Mouse (Mus musculus): ENCODE data around the gene Rdh12. TPM values are rescaled to one million over a fixed set of nuclear protein-coding genes. Genes with fewer than 3 reads are reported as not detected.
A peak's percentile ranks its signal among the peaks of the same experiment; 100 is the strongest.
"Not testable (repeated sequence)": the region's sequence is repeated elsewhere in the genome, so short reads cannot be mapped to it uniquely, and the experiment has no call there.

Gene Rdh12
- polyA plus RNA-seq, 1 experiment from 2014 or later, result 1.4 TPM

DNA sequence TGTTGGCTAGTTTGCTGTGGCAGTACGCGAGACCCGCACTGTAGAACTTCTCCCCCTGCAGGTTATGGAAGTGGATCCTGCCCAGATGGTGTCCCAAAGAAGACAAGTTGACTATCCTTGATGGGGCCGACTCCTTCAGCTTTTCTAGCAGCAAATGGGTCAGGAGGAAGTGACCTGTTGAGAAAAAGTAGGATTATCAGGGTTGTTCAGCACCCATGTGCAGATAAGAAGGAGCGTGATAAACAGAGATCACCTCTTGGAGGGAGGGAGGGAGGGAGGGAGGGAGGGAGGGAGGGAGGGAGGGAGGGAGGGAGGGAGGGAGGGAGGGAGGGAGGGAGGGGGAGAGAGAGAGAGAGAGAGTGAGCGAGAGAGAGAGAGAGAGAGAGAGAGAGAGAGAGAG, 23.6 kb upstream of the Rdh12 start:
- not testable (repeated sequence) for H3K4me3 ChIP-seq (replicated peaks; ENCODE audit: low read length); H3K27ac ChIP-seq (ENCODE audit: low read length); H3K9ac ChIP-seq (replicated peaks; ENCODE audit: low read depth, low read length); H3K4me2 ChIP-seq (ENCODE audit: low read length); H3K9me3 ChIP-seq (ENCODE audit: control insufficient read depth, low read length); H3K4me1 ChIP-seq (replicated peaks; ENCODE audit: control insufficient read depth, insufficient read depth, low read length); ATAC-seq; H3K27me3 ChIP-seq (replicated peaks; ENCODE audit: control insufficient read depth, insufficient read depth, low read length)
- WGBS, result 86% methylated on average over 4 of the region's 6 CpGs
- peaks cover 40% of the 10 kb centered on the region for H3K36me3 ChIP-seq (ENCODE audit: control insufficient read depth, insufficient read depth)

- Histone ChIP-seq H3K27ac (ENCODE audit: low read length) (peak overlapping the region; percentile 79), H3K27me3 (replicated peaks; ENCODE audit: control insufficient read depth, insufficient read depth, low read length) (no peaks in the 10 kb centered on the region), H3K4me2 (ENCODE audit: low read length) (peak overlapping the region; percentile 75), H3K9me3 (ENCODE audit: control insufficient read depth, low read length) (no peaks in the 10 kb centered on the region), H3K36me3 (ENCODE audit: control insufficient read depth, insufficient read depth) (peaks cover 12% of the 10 kb centered on the region; the same call in 1 of the 2 replicates), H3K4me1 (replicated peaks; ENCODE audit: control insufficient read depth, insufficient read depth, low read length) (peaks cover 13% of the 10 kb centered on the region), H3K4me3 (replicated peaks; ENCODE audit: low read length) (peak overlapping the region; percentile 74), H3K9ac (replicated peaks; ENCODE audit: low read depth, low read length) (peak overlapping the region; percentile 73)
- under 1% methylated on average over 18 of the region's 18 CpGs for WGBS
- peak; percentile 94 for ATAC-seq
Observed at GRCm38 (mm10) chr12:79190931-79191673, 17.6 kb upstream of the Rdh12 start.

- Histone ChIP-seq H3K4me1 (replicated peaks; ENCODE audit: control insufficient read depth, insufficient read depth, low read length) (peaks cover 13% of the 10 kb centered on the region), H3K27me3 (replicated peaks; ENCODE audit: control insufficient read depth, insufficient read depth, low read length) (no peaks in the 10 kb centered on the region), H3K36me3 (ENCODE audit: control insufficient read depth, insufficient read depth) (peaks cover 8% of the 10 kb centered on the region; the same call in 1 of the 2 replicates), H3K9me3 (ENCODE audit: control insufficient read depth, low read length) (no peaks in the 10 kb centered on the region), H3K4me3 (replicated peaks; ENCODE audit: low read length) (peak overlapping the region; percentile 74), H3K27ac (ENCODE audit: low read length) (peak overlapping the region; percentile 79), H3K4me2 (ENCODE audit: low read length) (peak overlapping the region; percentile 75), H3K9ac (replicated peaks; ENCODE audit: low read depth, low read length) (peak overlapping the region; percentile 73)
- 6% methylated on average over 14 of the region's 14 CpGs for whole genome bisulfite sequencing
- ATAC-seq, result peak; percentile 93
Observed at GRCm38 (mm10) chr12:79191701-79192100, 17.0 kb upstream of the Rdh12 start.

GRCm38 (mm10) chr12:79192193-79192592, 16.5 kb upstream of the Rdh12 start, which contains the start of gene Rdh11:
Rdh11 (minus strand) TSS chr12:79192293.
- 63% methylated on average over 6 of the region's 6 CpGs for WGBS

DNA sequence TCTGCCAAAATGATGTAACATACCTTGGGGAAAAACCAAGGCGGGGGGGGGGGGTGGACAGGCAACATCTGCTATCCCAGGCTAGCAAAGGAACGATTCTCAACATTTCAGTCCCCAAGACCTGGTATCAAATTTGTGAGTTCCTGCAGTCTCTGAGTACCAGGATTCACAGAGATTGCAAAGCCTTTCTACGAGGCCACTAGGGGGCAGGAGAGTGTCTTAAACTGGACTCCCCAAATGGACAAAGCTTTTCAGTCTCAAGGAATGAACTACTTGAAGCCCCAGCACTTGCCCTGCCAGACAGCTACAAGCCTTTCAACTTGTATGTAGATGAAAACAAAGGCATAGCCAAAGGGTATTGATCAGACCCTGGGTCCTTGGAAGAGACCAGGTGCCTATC, 15.3 kb upstream of the Rdh12 start:
- H3K4me3 ChIP-seq (replicated peaks; ENCODE audit: low read length), result no peak overlapping the region
- H3K27ac ChIP-seq (ENCODE audit: low read length), result no peak overlapping the region
- WGBS, result 3% methylated on average over 3 of the region's 3 CpGs
- no peaks in the 10 kb centered on the region for H3K27me3 ChIP-seq (replicated peaks; ENCODE audit: control insufficient read depth, insufficient read depth, low read length)
- no peak overlapping the region for H3K4me2 ChIP-seq (ENCODE audit: low read length)
- ATAC-seq, result no peak
- H3K9ac ChIP-seq (replicated peaks; ENCODE audit: low read depth, low read length), result no peak overlapping the region
- H3K36me3 ChIP-seq (ENCODE audit: control insufficient read depth, insufficient read depth), result no peaks in the 10 kb centered on the region
- H3K9me3 ChIP-seq (ENCODE audit: control insufficient read depth, low read length), result no peaks in the 10 kb centered on the region
- H3K4me1 ChIP-seq (replicated peaks; ENCODE audit: control insufficient read depth, insufficient read depth, low read length), result peaks cover 13% of the 10 kb centered on the region

More at GRCm38 (mm10) chr12:79192193-79192592, 16.5 kb upstream of the Rdh12 start, which contains the start of gene Rdh11:
- Histone ChIP-seq H3K27me3 (replicated peaks; ENCODE audit: control insufficient read depth, insufficient read depth, low read length) (no peaks in the 10 kb centered on the region), H3K9me3 (ENCODE audit: control insufficient read depth, low read length) (no peaks in the 10 kb centered on the region), H3K4me2 (ENCODE audit: low read length) (peak within 1 kb of the TSS; percentile 75), H3K36me3 (ENCODE audit: control insufficient read depth, insufficient read depth) (peaks cover 5% of the 10 kb centered on the region; the same call in 1 of the 2 replicates), H3K9ac (replicated peaks; ENCODE audit: low read depth, low read length) (peak within 1 kb of the TSS; percentile 73), H3K27ac (ENCODE audit: low read length) (peak within 1 kb of the TSS; percentile 79), H3K4me3 (replicated peaks; ENCODE audit: low read length) (peak within 1 kb of the TSS; percentile 74), H3K4me1 (replicated peaks; ENCODE audit: control insufficient read depth, insufficient read depth, low read length) (peaks cover 13% of the 10 kb centered on the region)
- no peak for ATAC-seq

- Histone ChIP-seq H3K4me3 (replicated peaks; ENCODE audit: low read length) (no peak overlapping the region), H3K36me3 (ENCODE audit: control insufficient read depth, insufficient read depth) (no peaks in the 10 kb centered on the region), H3K4me1 (replicated peaks; ENCODE audit: control insufficient read depth, insufficient read depth, low read length) (no peaks in the 10 kb centered on the region), H3K27ac (ENCODE audit: low read length) (no peak overlapping the region), H3K27me3 (replicated peaks; ENCODE audit: control insufficient read depth, insufficient read depth, low read length) (no peaks in the 10 kb centered on the region), H3K9me3 (ENCODE audit: control insufficient read depth, low read length) (no peaks in the 10 kb centered on the region), H3K9ac (replicated peaks; ENCODE audit: low read depth, low read length) (no peak overlapping the region), H3K4me2 (ENCODE audit: low read length) (no peak overlapping the region)
- ATAC-seq, result no peak
- 85% methylated on average over 5 of the region's 5 CpGs for WGBS
Observed at GRCm38 (mm10) chr12:79197105-79197504, 11.6 kb upstream of the Rdh12 start.

DNA sequence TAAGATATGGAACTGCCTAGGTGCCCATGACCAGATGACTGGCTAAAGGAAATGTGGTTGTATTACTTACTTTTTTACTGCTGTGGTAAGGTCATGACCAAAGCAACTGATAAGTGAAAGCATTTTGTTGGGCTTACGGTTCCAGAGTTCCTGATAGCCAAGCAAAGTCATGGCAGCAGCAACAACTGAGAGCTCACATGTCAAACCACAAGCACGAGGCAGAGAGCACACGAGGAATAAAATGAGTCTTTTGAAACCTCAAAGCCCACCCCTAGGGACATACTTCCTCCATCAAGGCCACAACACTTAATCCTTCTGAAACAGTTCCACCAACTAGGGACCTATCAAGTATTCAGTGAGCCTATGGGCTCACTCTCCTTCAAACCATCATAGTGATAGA, 6.8 kb upstream of the Rdh12 start:
- Histone ChIP-seq H3K4me1 (replicated peaks; ENCODE audit: control insufficient read depth, insufficient read depth, low read length) (no peaks in the 10 kb centered on the region), H3K4me3 (replicated peaks; ENCODE audit: low read length) (no peak overlapping the region), H3K9ac (replicated peaks; ENCODE audit: low read depth, low read length) (no peak overlapping the region), H3K36me3 (ENCODE audit: control insufficient read depth, insufficient read depth) (no peaks in the 10 kb centered on the region), H3K27ac (ENCODE audit: low read length) (no peak overlapping the region), H3K9me3 (ENCODE audit: control insufficient read depth, low read length) (no peaks in the 10 kb centered on the region), H3K4me2 (ENCODE audit: low read length) (no peak overlapping the region), H3K27me3 (replicated peaks; ENCODE audit: control insufficient read depth, insufficient read depth, low read length) (no peaks in the 10 kb centered on the region)
- WGBS, result 73% methylated on average over 3 of the region's 3 CpGs
- ATAC-seq, result no peak

DNA sequence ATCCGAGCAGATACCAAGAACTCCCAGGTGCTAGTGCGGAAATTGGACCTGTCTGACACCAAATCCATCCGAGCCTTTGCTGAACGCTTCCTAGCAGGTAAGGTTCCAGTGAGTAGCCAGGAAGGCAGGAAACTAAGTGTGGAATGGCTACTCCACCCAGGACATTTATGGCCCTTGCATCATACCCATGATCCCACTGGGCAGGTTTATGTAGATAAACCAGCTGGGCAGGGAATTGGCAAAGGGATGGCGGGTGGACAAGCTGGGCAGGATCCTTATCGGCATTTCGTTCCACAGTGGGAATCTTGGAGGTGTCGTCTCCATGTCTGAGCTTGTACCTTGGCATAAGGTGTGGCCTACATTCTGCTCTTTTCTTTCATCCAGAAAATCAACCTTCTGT, 2.7 kb downstream of the Rdh12 start:
- H3K9me3 ChIP-seq (ENCODE audit: control insufficient read depth, low read length), result no peaks in the 10 kb centered on the region
- no peak for ATAC-seq

DNA sequence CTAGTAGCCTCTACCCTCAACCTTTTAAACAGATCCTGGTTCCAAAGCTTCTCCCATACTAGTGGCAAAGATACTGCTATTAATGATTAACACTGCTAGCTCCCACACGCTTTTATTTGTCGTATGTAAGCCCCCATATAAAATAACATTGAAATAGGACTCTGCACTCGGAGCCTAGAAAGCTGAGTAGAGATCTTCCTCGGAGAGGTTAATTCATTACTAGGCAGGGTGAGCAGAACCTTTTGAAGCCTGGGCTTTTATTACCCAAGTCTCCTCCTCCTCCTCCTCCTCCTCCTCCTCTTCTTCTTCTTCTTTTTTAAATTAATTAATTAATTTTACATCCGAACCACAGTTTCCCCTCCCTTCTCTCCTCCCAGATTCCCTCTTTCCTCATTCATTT, 8.8 kb downstream of the Rdh12 start:
- Histone ChIP-seq H3K4me1 (replicated peaks; ENCODE audit: control insufficient read depth, insufficient read depth, low read length) (no peaks in the 10 kb centered on the region), H3K4me2 (ENCODE audit: low read length) (no peak overlapping the region), H3K9ac (replicated peaks; ENCODE audit: low read depth, low read length) (no peak overlapping the region), H3K9me3 (ENCODE audit: control insufficient read depth, low read length) (no peaks in the 10 kb centered on the region), H3K4me3 (replicated peaks; ENCODE audit: low read length) (no peak overlapping the region), H3K36me3 (ENCODE audit: control insufficient read depth, insufficient read depth) (no peaks in the 10 kb centered on the region), H3K27me3 (replicated peaks; ENCODE audit: control insufficient read depth, insufficient read depth, low read length) (no peaks in the 10 kb centered on the region), H3K27ac (ENCODE audit: low read length) (no peak overlapping the region)
- 75% methylated on average over 5 of the region's 5 CpGs for WGBS
- no peak for ATAC-seq

More for the DNA sequence above, 2.7 kb downstream of the Rdh12 start:
- no peaks in the 10 kb centered on the region for H3K4me1 ChIP-seq (replicated peaks; ENCODE audit: control insufficient read depth, insufficient read depth, low read length)
- WGBS, result 89% methylated on average over 8 of the region's 8 CpGs
- H3K27me3 ChIP-seq (replicated peaks; ENCODE audit: control insufficient read depth, insufficient read depth, low read length), result no peaks in the 10 kb centered on the region
- H3K36me3 ChIP-seq (ENCODE audit: control insufficient read depth, insufficient read depth), result no peaks in the 10 kb centered on the region
- no peak overlapping the region for H3K9ac ChIP-seq (replicated peaks; ENCODE audit: low read depth, low read length)
- H3K27ac ChIP-seq (ENCODE audit: low read length), result no peak overlapping the region
- no peak overlapping the region for H3K4me2 ChIP-seq (ENCODE audit: low read length)
- H3K4me3 ChIP-seq (replicated peaks; ENCODE audit: low read length), result no peak overlapping the region
